Mouse (Mus musculus): ENCODE measurements around the gene Gm8011. TPM values are rescaled to one million over a fixed set of nuclear protein-coding genes. Genes with fewer than 3 reads are reported as not detected.
"Not testable (repeated sequence)": the region's sequence is repeated elsewhere in the genome, so short reads cannot be mapped to it uniquely, and the experiment has no call there.

The Gm8011 gene
- polyA plus RNA-seq (2016; fragmentation: Nextera tagmentation; extraction: Ambion mirVana): not detected in 2 replicates

DNA sequence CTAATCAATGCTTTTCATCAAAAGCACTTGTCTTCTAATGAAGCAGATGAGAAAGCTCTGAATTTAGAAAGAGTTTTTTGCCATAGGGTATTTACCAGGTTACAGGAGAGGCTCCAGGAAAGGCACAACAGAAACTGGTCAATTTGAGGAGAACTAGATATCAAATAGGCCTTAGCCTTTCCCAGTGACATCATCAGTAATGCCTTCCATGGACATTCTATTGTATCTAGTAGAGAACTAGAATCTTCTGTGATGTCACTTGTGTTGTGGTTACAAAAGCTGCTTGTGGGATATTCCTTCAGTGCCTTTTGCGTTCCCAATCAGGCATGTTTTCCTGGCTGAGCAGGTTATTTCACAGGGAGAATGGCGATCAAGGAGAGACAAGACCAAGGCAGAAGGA, at the start of gene Gm8011:
Gm8011 (plus strand) TSS at position 301 of the 400 bp plus-strand sequence.
- WGBS: 68% methylated on average over 2 of the region's 2 CpGs
- not testable (repeated sequence) for H3K4me3 ChIP-seq; H3K27ac ChIP-seq; H3K4me1 ChIP-seq; H3K36me3 ChIP-seq; H3K9me3 ChIP-seq (replicated peaks); H3K27me3 ChIP-seq (ENCODE audit: low read depth, poor library complexity, severe bottlenecking); DNase-seq (ENCODE audit: low spot score)

GRCm38 (mm10) chr14:42439573-42439972, 24.1 kb upstream of the Gm8011 start, which contains the start of gene Gm8005:
Gene Gm8005, minus strand, starts transcription at chr14:42439673.
- WGBS: 91% methylated on average over 2 of the region's 4 CpGs
- not testable (repeated sequence) for H3K4me3 ChIP-seq; H3K27me3 ChIP-seq (ENCODE audit: low read depth, poor library complexity, severe bottlenecking); H3K9me3 ChIP-seq (replicated peaks); DNase-seq (ENCODE audit: low spot score); H3K27ac ChIP-seq; H3K4me1 ChIP-seq; H3K36me3 ChIP-seq

GRCm38 (mm10) chr14:42502249-42502648, 38.6 kb downstream of the Gm8011 start, which contains the start of gene Gm8020:
Gene Gm8020, minus strand, starts transcription at chr14:42502349.
- not testable (repeated sequence) for H3K4me3 ChIP-seq; H3K9me3 ChIP-seq (replicated peaks); H3K27me3 ChIP-seq (ENCODE audit: low read depth, poor library complexity, severe bottlenecking); H3K36me3 ChIP-seq; H3K27ac ChIP-seq; H3K4me1 ChIP-seq; DNase-seq (ENCODE audit: low spot score)
- 100% methylated on average over 1 of the region's 3 CpGs for WGBS

Other genes starting within 250 kb of the Gm8011 start
- gene Gm17026, start 203.8 kb upstream of the Gm8011 start, polyA plus RNA-seq (2016; fragmentation: Nextera tagmentation; extraction: Ambion mirVana): not detected in 2 replicates
- gene Gm9611, start 166.5 kb upstream of the Gm8011 start, polyA plus RNA-seq (2016; fragmentation: Nextera tagmentation; extraction: Ambion mirVana): not detected in 2 replicates
- not detected in 2 replicates for gene Gm7995, start 153.7 kb upstream of the Gm8011 start, polyA plus RNA-seq (2016; fragmentation: Nextera tagmentation; extraction: Ambion mirVana)
- not detected in 2 replicates for gene Gm8005, start 24.2 kb upstream of the Gm8011 start, polyA plus RNA-seq (2016; fragmentation: Nextera tagmentation; extraction: Ambion mirVana)
- not detected in 2 replicates for gene Gm8020, start 38.5 kb downstream of the Gm8011 start, polyA plus RNA-seq (2016; fragmentation: Nextera tagmentation; extraction: Ambion mirVana)
- not detected in 2 replicates for gene Gm8024, start 60.4 kb downstream of the Gm8011 start, polyA plus RNA-seq (2016; fragmentation: Nextera tagmentation; extraction: Ambion mirVana)
- not detected in 2 replicates for gene Gm17124, start 136.0 kb downstream of the Gm8011 start, polyA plus RNA-seq (2016; fragmentation: Nextera tagmentation; extraction: Ambion mirVana)
- gene Gm3633, start 178.0 kb downstream of the Gm8011 start, polyA plus RNA-seq (2016; fragmentation: Nextera tagmentation; extraction: Ambion mirVana): not detected in 2 replicates
- not detected in 2 replicates for gene Gm10378, start 192.1 kb downstream of the Gm8011 start, polyA plus RNA-seq (2016; fragmentation: Nextera tagmentation; extraction: Ambion mirVana)

Measured in limb, embryonic 10.5 days (tissue).